Mouse (Mus musculus) frontal cortex, postnatal 36 days (tissue): ENCODE measurements at regions not wholly inside any gene's neighbourhood (a gene's known extent, or its start where the extent isn't known, plus 50 kb on each side); places are given as distances from the start of the nearest gene placed in this dataset.
A peak's percentile ranks its signal among the peaks of the same experiment; 100 is the strongest.

Experiments used
- DNase-seq, 2 experiments: peaks; one replicate each; pipeline ENCODE4 v3.0.0; 2022; ENCODE audit warnings: low spot score in 2 of 2

DNA sequence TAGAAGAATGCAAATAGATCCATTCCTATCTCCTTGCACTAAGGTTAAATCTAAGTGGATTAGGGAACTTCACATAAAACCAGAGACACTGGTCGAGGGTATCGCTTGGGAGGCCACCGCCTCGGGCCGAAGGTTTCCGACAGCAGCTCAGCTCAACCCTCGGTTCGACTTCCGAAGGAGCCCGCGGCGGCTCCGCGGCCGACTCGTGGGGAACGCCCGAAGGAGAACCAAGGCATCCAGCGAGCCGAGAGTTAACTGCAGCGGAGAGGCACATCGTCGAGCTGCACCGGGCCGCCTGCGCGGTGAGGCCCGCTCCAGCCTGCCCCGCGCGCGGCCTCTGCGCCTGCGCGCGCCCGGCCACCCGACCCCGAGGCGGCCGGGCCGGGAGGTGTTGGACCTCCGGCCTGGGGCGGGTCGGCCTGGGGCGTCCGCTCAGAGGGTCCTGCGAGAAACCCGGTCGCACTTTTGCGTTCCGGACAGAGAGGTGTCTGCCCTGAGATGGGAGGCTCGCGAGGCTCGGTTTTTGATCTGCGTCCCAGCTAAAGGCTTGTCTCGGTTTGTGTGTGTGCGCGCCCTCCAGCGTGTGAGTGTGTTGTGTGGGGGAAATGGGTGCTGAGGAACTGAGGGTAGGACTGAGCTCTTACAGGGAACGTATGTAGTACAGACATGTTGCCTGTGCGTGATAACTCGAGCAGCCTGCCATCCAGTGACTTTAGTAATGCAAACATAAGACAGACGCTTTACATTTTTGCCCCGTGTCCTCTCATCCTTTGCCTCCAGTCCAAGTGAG lies 50.9 kb upstream of the Vmn2r9 start:
- peak; percentile 10 to 16 for DNase-seq
